Mouse (Mus musculus): Measurements from ENCODE around the gene Cacfd1. TPM values are rescaled to one million over a fixed set of nuclear protein-coding genes. Genes with fewer than 3 reads are reported as not detected.

The Cacfd1 gene
- total RNA-seq, 2 experiments from 2014 or later = 46.3 to 48.2 TPM

DNA sequence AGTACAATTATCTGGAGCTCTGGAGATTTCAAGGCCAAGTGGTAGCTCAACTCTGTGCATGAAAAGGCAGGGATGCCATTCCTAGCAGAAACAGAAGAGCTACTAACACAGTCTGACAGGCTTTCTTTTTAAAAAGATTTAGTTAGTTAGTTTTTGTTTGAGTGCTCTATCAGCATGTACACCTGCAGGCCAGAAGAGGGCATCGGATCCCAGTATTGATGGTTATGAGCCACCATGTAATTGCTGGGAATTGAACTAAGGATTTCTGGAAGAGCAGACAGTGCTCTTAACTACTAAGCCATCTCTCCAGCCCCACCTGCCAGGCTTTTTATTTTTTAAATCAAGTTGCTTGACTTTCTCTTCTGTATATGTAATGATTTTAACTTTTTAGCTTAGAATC is 12.2 kb upstream of the Cacfd1 start:
- Histone ChIP-seq H3K27ac (no peak overlapping the region), H3K4me3 (no peak overlapping the region)
- TF ChIP-seq CTCF (IDR thresholded peaks at IDR 0.05) = peak; percentile 15
- intact Hi-C loops (cut with DNase I) = no loop called here
- DNase-seq (ENCODE audit: extremely low spot score in 1 of 2, low spot score in 2 of 2) = no peak

DNA sequence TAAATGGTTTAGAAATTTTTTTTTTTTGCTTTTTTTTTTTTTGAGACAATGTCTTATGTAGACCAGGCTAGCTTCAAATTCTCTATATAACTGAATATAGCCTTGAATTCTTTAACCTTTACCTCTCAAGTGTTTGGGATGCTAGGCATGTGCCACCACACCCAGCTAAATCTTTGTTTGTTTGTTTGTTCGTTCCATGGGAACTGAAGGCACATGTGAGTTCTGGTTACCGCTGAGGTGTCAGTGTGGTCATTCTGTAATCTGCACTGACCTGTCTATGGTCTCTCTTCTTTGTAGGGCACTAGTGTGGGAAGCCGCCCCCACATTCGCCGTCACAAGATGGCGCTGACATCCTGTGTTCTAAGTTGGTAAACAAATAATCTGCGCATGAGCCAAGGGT is 11.7 kb upstream of the Cacfd1 start:
- Histone ChIP-seq H3K4me3 (no peak overlapping the region), H3K27ac (no peak overlapping the region)
- TF ChIP-seq CTCF (IDR thresholded peaks at IDR 0.05) = no peak
- no peak for DNase-seq (ENCODE audit: extremely low spot score in 1 of 2, low spot score in 2 of 2)
- intact Hi-C loops (cut with DNase I) = no loop called here

DNA sequence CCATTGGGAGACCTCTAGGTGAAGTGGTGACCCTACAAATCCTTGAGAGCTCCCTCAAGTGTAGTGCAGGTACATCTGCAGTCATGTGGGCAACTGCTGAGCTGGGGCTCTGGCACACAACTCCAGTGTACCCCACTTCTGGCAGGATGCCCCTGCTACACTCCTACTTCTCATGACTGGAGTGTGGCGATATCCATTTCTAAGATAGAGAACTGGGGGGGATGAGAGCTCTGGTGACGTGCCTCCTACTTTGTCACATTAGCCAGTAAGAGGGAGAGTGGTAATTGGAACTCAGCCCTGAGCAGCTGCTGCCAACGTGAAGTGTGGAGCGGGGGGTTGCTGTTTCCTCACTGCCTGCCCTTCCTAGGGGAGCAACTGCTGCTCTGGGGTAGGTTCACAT is 3.5 kb upstream of the Cacfd1 start:
- TF ChIP-seq CTCF (IDR thresholded peaks at IDR 0.05) = no peak
- intact Hi-C loops (cut with DNase I) = no loop called here

DNA sequence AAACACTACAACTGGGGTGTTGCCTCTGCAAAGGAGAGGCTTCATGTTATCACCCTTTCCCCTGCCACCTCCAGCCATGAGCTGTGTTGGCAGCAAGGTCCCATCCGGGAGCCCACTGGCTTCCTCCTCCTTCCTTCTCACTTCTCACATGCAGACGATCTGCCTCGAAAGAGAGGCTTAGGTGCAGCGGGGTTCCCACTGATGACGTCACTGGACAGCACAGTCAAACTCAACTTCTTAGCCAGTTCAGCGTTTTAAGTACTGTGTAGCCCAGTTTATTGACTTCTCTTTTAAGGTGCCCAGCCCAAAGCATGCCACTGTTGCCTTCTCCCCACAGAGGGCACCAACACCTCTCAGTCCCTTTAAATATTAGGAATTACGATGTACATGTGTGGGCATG is 2.0 kb upstream of the Cacfd1 start:
- intact Hi-C loops (cut with DNase I) = no loop called here
- no peak for TF ChIP-seq CTCF (IDR thresholded peaks at IDR 0.05)
- no peak overlapping the region for H3K4me3 ChIP-seq
- no peak for DNase-seq (ENCODE audit: extremely low spot score in 1 of 2, low spot score in 2 of 2)
- H3K27ac ChIP-seq = no peak overlapping the region

More for the DNA sequence above, 3.5 kb upstream of the Cacfd1 start:
- DNase-seq (ENCODE audit: extremely low spot score in 1 of 2, low spot score in 2 of 2) = no peak
- H3K27ac ChIP-seq = no peak overlapping the region
- no peak overlapping the region for H3K4me3 ChIP-seq

DNA sequence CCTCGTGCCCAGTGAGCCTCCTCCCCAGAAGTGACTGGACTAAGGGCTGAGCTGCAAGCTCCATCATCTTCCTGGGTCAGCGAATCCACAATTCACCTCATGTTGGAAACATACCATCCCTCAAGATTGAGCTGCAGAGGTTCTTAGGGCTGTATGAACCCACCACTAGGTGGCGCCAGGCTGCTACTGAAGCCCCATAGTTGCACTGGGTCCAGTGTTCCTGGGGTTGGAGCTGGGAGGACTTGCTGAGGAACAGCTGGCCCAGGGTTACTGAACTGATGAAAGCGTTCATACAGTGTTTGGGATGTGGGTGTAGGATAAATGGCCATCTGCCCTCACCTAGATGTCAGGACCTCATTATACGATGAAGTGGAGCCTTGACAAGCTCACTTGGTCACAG is 8.1 kb downstream of the Cacfd1 start:
- intact Hi-C loops (cut with DNase I) = loop anchor here (1.0 kb wide), 1 partner anchor 20 kb away; no protein-coding TSS in a partner anchor
- peak; percentile 70 to 75 for DNase-seq (ENCODE audit: extremely low spot score in 1 of 2, low spot score in 2 of 2)
- TF ChIP-seq CTCF (IDR thresholded peaks at IDR 0.05) = peak; percentile 98

DNA sequence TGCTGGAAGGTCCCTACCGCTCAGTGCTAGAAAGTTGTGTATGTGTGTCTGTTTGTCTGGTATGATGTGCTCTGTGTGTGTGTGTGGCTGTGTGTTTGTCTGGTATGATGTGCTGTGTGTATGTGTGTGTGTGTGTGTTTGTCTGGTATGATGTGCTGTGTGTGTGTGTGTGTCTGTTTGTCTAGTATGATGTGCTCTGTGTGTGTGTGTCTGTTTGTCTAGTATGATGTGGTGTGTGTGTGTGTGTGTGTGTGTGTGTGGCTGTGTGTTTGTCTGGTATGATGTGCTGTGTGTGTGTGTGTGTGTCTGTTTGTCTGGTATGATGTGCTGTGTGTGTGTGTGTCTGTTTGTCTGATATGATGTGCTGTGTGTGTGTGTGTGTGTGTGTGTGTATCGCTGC is 9.8 kb downstream of the Cacfd1 start:
- H3K27ac ChIP-seq = no peak overlapping the region
- TF ChIP-seq CTCF (IDR thresholded peaks at IDR 0.05) = no peak
- DNase-seq (ENCODE audit: extremely low spot score in 1 of 2, low spot score in 2 of 2) = no peak
- intact Hi-C loops (cut with DNase I) = no loop called here
- no peak overlapping the region for H3K4me3 ChIP-seq

More for the DNA sequence above, 8.1 kb downstream of the Cacfd1 start:
- no peak overlapping the region for H3K4me3 ChIP-seq
- H3K27ac ChIP-seq = no peak overlapping the region

DNA sequence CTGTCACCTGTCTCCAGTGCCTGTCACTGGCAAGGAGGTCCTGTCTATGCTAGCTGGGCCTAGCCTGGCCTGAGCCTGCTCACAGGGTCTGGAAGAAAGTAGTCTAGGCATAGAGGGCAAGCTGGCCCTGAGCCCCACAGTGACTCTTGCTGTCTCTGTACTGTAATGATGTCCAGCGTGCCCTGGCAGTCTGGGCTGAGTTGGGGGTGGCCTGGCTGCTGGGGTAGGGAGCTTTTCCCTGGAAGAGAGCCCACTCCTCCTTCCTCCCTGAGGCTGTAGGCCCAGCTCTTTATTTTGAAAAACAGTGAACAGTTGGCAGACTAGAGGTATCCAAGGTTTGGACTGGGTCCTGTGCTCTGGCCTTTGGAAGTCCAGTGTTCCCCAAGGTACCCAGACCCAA is 11.4 kb downstream of the Cacfd1 start:
- Histone ChIP-seq H3K4me3 (no peak overlapping the region), H3K27ac (no peak overlapping the region)
- no peak for TF ChIP-seq CTCF (IDR thresholded peaks at IDR 0.05)
- DNase-seq (ENCODE audit: extremely low spot score in 1 of 2, low spot score in 2 of 2) = no peak
- intact Hi-C loops (cut with DNase I) = loop anchor here (10.0 kb wide), 1 partner anchor 106 kb away; the partner anchor contains the start of genes Med22, Rpl7a, Surf1 and Surf2

DNA sequence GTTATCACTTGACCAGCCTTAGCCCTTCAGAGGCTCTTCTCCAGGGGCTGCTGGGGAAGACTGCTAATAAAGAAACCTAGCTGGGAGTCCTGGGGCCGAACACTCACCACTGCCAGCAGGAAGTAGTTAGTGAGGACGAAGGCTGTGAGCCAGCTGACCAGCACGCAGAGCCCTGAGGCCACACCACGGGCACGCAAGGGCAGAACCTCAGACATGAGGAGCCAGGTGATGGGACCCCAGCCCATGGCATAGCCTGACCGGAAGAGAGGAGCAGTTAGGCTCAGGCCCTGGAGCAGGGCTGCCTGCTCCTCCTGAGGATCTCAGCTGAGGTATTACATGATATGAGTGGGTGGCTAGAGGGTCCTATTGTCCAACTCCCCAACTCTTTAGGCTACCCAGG is 12.9 kb downstream of the Cacfd1 start:
- Histone ChIP-seq H3K27ac (no peak overlapping the region), H3K4me3 (no peak overlapping the region)
- intact Hi-C loops (cut with DNase I) = loop anchor here (10.0 kb wide), 1 partner anchor 108 kb away; the partner anchor contains the start of genes Med22, Rpl7a, Surf1 and Surf2
- TF ChIP-seq CTCF (IDR thresholded peaks at IDR 0.05) = no peak
- no peak for DNase-seq (ENCODE audit: extremely low spot score in 1 of 2, low spot score in 2 of 2)

DNA sequence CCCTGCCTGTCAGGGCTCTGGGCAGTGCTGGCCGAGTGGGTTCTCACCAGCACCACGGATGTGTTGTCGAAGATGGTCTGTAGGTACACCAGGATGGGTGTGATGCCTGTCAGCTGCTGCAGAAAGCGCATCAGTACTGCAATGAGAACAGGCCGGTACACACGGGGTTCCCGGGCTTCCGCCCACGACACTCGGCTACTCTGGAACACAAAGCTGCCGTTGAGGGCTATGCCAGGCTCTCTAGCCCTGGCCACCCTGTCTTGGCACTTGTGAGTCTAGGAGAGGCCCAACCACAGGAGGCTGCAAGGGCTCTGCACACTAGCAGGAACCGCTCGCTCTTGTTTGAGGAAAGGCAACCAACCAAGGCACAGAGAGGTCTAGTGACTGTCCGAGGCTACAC is 14.4 kb downstream of the Cacfd1 start:
- no peak overlapping the region for H3K4me3 ChIP-seq
- DNase-seq (ENCODE audit: extremely low spot score in 1 of 2, low spot score in 2 of 2) = no peak
- no peak overlapping the region for H3K27ac ChIP-seq
- intact Hi-C loops (cut with DNase I) = loop anchor here (10.0 kb wide), 1 partner anchor 109 kb away; the partner anchor contains the start of genes Med22, Rpl7a, Surf1 and Surf2
- no peak for TF ChIP-seq CTCF (IDR thresholded peaks at IDR 0.05)

DNA sequence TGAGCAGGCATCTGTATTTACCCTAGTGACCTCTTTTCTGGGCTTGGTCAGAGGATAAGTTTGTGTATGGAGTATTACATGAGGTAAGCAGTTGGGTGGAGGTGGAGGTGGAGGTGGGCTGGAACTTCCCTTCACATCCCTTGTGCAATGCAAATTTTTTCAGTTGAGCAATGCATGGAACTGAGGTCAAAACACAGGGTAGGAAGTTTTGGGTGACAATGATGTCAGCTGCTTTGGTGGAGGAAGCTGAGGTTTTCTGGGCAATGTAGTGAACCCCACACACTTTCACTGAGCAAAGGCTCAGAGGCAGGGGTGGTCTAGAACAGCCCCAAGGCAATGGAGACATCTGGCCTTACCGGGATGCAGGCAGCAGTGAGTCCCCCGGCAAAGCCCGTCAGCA is 15.8 kb downstream of the Cacfd1 start:
- intact Hi-C loops (cut with DNase I) = loop anchor here (5.0 to 10.0 kb wide), 2 partner anchors 93 to 111 kb away; partner anchors contain the start of genes Med22, Rpl7a, Stkld1 and Surf1
- no peak for DNase-seq (ENCODE audit: extremely low spot score in 1 of 2, low spot score in 2 of 2)
- Histone ChIP-seq H3K27ac (no peak overlapping the region), H3K4me3 (no peak overlapping the region)
- no peak for TF ChIP-seq CTCF (IDR thresholded peaks at IDR 0.05)

DNA sequence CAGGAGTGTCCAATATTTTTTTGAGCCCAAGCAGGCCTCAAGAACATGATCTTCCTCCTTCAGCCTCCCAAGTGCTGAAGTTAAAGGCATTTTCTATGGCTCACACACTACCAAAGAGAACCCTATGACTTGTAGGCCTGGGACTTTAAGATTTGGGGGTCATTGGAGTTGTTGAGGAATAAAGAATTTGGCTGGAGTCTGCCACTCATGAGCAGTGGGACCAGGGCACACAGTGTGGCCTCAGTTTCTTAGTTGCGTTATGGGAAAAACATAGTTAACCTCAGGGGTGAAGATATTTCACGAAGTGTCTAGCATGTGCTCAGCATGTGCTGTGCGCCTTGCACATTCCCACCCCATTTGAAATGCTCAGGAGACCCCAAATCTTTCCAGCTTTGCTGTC is 16.6 kb downstream of the Cacfd1 start:
- intact Hi-C loops (cut with DNase I) = loop anchor here (5.0 to 10.0 kb wide), 2 partner anchors 94 to 112 kb away; partner anchors contain the start of genes Med22, Rpl7a, Stkld1 and Surf1
- Histone ChIP-seq H3K4me3 (peak overlapping the region; percentile 62), H3K27ac (peak overlapping the region; percentile 86)
- no peak for TF ChIP-seq CTCF (IDR thresholded peaks at IDR 0.05)
- DNase-seq (ENCODE audit: extremely low spot score in 1 of 2, low spot score in 2 of 2) = no peak

DNA sequence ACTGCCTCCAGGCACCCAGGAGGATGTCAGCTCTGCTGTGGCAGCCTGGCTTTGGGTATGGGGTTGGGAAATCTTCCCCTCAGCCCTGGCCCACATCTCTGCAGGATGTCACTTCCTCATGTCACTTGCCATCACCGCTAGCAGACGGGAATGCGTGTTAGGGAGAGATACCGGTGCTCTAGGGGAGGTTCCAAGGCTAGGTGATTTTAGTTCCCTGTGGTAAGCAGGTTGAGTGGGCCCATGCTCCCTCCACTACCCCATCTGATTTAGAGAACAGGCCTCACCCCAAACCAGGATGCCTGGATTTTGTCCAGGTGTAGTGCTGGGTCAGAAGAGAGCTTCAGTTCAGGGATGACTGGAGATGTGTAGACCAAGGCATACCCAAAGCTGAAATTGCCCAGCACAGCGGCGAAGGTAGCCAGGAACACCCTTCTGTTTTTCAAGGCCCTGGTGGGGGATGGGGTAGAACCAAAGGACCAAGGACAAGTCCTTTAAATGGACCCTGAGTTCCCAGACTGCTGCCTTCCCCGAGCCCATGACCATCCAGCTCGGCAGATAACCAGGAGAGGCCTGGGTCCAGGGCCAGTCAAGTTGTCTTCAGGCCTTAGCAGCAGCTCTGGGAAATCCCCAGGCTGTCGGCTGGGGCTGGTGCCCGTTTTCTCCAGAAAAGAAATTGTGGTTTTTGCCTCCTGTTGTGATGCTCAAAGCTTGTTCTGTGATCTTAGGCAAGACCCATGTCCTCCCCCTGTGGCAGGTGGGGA is 17.3 kb downstream of the Cacfd1 start:
- no peak for TF ChIP-seq CTCF (IDR thresholded peaks at IDR 0.05)
- no peak for DNase-seq (ENCODE audit: extremely low spot score in 1 of 2, low spot score in 2 of 2)
- intact Hi-C loops (cut with DNase I) = loop anchor here (5.0 to 10.0 kb wide), 2 partner anchors 95 to 112 kb away; partner anchors contain the start of genes Med22, Rpl7a, Stkld1 and Surf1
- H3K4me3 ChIP-seq = peak overlapping the region; percentile 62
- peak overlapping the region; percentile 86 for H3K27ac ChIP-seq

Data from left cerebral cortex, adult 2 months (tissue).